Mouse (Mus musculus): ENCODE data around the gene Copz2. TPM values are rescaled to one million over a fixed set of nuclear protein-coding genes. Genes with fewer than 3 reads are reported as not detected.

Gene Copz2
- total RNA-seq, 4 experiments from 2014 or later = 36.0 to 43.5 (median 41.1) TPM

GRCm38 (mm10) chr11:96902639-96903635 lies 53.3 kb downstream of the Copz2 start:
- DNase-seq (ENCODE audit: low spot score) = no peak

GRCm38 (mm10) chr11:96906431-96907161 lies 56.9 kb downstream of the Copz2 start:
- peak; percentile 54 for DNase-seq (ENCODE audit: low spot score)

- DNase-seq (ENCODE audit: low spot score) = no peak
Measured at GRCm38 (mm10) chr11:96908594-96908993, 58.9 kb downstream of the Copz2 start.

GRCm38 (mm10) chr11:96910003-96910402 lies 60.3 kb downstream of the Copz2 start:
- peak; percentile 79 for DNase-seq (ENCODE audit: low spot score)

Small RNA genes lying within 50 kb of the gene (microRNA-seq; reads per million reads assigned to microRNA genes)
- 149 reads per million, percentile 64 among the genes with 10 or more reads in this experiment for gene Mir152

Other genes starting within 250 kb of the Copz2 start
- gene Snx11, start 72.3 kb upstream of the Copz2 start, total RNA-seq (2022) = 10 to 100 TPM; 11.6 to 14.5 (median 12.9) TPM
- 10 to 100 TPM; 30.9 to 33.4 (median 32.4) TPM for gene Cbx1, start 60.7 kb upstream of the Copz2 start, total RNA-seq (2022)
- gene Nfe2l1, start 19.9 kb upstream of the Copz2 start, total RNA-seq (2022) = 100 to 1,000 TPM; 462 to 530 (median 477) TPM
- 10 to 100 TPM; 20.4 to 25.7 (median 22.7) TPM for gene Cdk5rap3, start 66.6 kb downstream of the Copz2 start, total RNA-seq (2022)
- 1 to 10 TPM; 1.1 to 1.7 (median 1.5) TPM for gene Prr15l, start 78.2 kb downstream of the Copz2 start, total RNA-seq (2022)
- gene Pnpo, start 94.1 kb downstream of the Copz2 start, total RNA-seq (2022) = 10 to 100 TPM; 14.9 to 16.6 (median 16.1) TPM
- 10 to 100 TPM in 2 of 4 experiments, 1 to 10 TPM in 2; 7.8 to 13.7 (median 11.0) TPM for gene Sp2, start 133.1 kb downstream of the Copz2 start, total RNA-seq (2022)
- gene Sp6, start 163.5 kb downstream of the Copz2 start, total RNA-seq (2022) = under 1 TPM in 3 of 4 experiments, not detected in 1; 0.08 to 0.28 (median 0.23) TPM
- gene Scrn2, start 180.1 kb downstream of the Copz2 start, total RNA-seq (2022) = 10 to 100 TPM; 13.6 to 18.0 (median 15.4) TPM
- gene Lrrc46, start 191.5 kb downstream of the Copz2 start, total RNA-seq (2022) = under 1 TPM in 2 of 4 experiments, not detected in 2; 0.26 to 0.33 TPM
- gene Mrpl10, start 191.7 kb downstream of the Copz2 start, total RNA-seq (2022) = 100 to 1,000 TPM in 2 of 4 experiments, 10 to 100 TPM in 2; 80.1 to 101 (median 97.6) TPM
- 1 to 10 TPM; 3.4 to 5.3 (median 3.9) TPM for gene Osbpl7, start 200.8 kb downstream of the Copz2 start, total RNA-seq (2022)

All from heart, adult 8-10 months (tissue).